Mouse (Mus musculus) liver, adult 10 weeks (tissue): ENCODE data around the gene Hdac6. TPM values are rescaled to one million over a fixed set of nuclear protein-coding genes. Genes with fewer than 3 reads are reported as not detected.

Experiments
- polyA plus RNA-seq: library from polyadenylated mRNA; stranded (reverse); fragments of 350-450 nt; fragmentation: Illumina TruSeq; extraction: RNeasy Lipid Tissue Mini Kit (QIAGEN cat#74804); gene quantifications from one replicate; pipeline ENCODE4 v1.2.3, GENCODE M21; 2014; ENCODE audit warnings: low read depth, low replicate concordance

Gene Hdac6
- 2.6 TPM for polyA plus RNA-seq

DNA sequence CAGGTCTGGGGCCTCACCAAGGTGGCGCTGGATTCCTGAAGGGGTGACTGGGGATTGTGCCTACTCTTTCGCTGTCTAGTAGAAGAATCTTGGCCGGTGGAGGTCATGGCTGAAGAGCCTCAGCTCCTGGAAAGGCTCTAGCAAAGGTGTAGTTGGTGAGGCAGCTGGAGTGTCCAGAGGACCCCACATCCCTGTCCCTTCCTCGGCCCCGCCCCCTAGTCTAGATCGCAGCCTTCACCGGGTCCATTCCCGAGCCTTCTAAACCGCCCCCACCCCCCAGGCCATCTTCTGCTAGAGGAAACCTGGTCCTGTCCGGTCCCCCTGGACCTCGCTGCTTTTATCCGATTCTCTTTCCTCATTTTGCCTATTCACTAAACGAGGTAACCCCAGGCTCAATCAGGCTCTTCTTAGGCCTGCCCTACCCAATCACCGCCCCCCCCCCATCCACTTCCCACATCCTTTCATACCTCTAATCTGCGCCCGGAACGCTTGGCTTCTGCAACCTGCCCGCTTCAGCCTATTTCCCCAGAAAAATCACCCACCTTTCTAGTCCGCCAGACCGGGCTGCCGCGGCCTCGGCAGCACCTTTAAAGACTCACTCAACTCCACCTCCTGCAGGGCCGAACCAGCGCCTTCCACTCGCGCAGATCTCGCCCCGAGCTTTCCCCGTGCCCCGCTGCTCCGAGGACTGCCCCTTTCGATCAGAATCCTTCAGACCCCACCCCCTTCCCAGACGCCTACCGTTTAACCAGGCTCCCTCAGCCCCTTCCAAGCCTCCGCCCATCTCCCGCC lies at the start of gene Hdac6:
Gene Hdac6, minus strand, starts transcription at position 782 of the 792 bp plus-strand sequence.

DNA sequence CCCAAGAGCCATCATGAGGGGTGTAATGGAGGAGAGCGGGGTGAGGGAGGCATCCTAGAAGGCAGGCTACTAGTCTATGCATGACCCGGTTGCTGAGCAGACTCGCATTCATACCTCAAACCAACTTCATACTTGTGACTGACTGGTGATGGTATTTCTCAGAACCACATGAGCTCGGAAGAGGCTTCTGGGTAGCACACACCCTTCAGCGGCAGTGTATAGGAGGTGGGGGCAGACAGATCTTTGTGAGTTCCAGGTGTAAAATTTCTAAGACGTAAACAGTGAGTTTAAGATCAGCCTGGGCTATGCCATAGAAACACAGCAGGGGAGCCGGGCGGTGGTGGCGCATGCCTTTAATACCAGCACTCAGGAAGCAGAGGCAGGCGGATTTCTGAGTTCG lies 30.2 kb upstream of the Hdac6 start, which contains the start of gene Gata1:
Gene Gata1, minus strand, starts transcription at position 180 of the 400 bp plus-strand sequence.

DNA sequence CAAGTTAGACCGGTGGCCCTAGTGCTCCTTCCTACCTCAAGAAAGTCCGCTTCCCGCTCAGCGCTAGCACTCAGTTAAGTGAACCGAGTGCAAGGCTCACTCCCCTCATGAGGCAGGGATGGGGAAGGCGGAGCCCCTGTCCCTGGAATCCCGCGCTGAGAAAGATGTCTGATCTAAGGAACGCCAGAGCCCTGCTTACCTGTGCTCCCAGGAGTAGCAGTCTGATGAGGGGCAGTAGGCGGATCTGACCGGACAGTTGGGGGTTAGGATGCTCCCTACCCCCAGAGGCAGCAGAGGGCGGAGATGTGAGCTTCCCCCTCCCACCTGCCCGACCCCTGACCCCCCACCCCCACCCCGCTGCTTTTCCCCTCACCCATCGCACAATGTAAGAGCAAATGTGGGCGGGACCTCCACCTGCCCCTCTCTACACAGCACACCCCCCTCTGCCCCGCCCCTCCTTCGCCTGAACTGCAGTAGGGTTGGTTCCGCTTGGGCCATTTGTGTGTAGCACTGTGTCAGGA lies 19.4 kb downstream of the Hdac6 start, which contains the start of gene Eras:
Gene Eras, minus strand, starts transcription at position 338 of the 521 bp plus-strand sequence.

DNA sequence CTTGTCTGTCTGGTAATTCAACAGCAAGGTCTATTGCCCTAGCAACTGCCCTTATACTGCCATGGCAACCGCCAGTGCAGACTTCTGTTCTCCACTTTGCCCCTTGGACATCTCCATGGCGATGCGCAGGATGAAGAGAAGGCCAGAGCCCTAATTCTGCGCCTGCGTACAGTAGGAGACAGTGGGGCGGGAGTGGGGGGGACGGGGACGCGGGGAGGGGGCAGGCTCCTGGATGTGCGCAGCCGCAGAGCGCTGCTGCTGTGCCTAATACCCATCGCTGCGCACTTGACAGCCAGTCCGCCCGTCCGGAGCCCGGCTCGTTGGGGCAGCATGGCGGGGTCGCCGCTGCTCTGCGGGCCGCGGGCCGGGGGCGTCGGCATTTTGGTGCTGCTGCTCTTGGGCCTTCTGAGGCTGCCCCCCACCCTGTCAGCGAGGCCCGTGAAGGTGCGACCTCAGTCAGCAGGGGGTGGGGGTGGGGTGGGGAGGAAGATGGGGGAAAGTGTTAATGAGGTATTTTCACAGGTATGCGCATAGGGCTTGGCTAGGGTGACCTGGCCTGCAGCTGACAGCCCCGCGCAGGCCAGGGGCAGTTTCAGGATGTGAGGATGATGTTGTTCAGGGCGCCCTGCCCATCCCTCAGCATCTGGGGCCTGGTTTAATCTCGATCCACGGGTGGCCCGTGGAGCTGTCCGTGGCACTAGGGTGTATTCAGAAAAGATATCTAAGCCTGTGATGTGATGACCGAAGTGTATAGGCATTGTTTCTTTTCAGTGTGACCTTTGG lies 27.9 kb downstream of the Hdac6 start, which contains the start of gene Pcsk1n:
Gene Pcsk1n, plus strand, starts transcription at position 222 of the 783 bp plus-strand sequence.

DNA sequence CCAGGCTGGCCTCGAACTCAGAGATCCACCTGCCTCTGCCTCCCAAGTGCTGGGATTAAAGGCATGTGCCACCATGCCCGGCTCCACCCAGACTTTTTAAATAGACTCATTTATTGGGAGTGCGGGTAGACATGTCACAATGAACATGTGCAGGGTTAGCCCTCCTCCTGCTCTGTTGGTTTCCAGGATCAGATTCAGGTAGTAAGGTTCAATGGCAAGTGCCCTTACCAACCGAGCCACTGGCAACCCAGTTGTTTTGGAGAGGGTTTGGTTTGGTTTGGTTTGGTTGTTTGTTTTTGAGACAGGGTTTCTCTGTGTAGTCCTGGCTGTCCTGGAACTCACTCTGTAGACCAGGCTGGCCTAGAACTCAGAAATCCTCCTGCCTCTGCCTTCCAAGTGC lies 38.4 kb downstream of the Hdac6 start, which contains the start of gene Gm10490:
Gene Gm10490, plus strand, starts transcription at position 301 of the 400 bp plus-strand sequence.

DNA sequence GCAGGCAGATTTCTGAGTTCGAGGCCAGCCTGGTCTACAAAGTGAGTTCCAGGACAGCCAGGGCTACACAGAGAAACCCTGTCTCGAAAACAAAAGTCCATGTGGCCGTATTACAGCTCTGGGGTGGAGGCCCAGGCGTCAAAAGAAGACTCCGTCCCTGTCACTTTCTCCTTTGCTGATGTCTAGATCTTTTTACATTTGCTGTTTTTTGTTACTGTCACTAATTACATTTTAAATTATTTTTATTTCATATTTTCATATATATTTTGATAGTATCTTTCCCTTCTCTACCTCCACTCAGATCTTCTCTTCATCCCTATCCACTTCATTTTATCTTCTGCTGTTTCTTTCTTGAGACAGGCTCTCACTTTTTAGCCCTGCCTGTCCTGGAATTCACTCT lies 40.0 kb downstream of the Hdac6 start, which contains the start of gene Gm10491:
Gene Gm10491, minus strand, starts transcription at position 101 of the 400 bp plus-strand sequence.

DNA sequence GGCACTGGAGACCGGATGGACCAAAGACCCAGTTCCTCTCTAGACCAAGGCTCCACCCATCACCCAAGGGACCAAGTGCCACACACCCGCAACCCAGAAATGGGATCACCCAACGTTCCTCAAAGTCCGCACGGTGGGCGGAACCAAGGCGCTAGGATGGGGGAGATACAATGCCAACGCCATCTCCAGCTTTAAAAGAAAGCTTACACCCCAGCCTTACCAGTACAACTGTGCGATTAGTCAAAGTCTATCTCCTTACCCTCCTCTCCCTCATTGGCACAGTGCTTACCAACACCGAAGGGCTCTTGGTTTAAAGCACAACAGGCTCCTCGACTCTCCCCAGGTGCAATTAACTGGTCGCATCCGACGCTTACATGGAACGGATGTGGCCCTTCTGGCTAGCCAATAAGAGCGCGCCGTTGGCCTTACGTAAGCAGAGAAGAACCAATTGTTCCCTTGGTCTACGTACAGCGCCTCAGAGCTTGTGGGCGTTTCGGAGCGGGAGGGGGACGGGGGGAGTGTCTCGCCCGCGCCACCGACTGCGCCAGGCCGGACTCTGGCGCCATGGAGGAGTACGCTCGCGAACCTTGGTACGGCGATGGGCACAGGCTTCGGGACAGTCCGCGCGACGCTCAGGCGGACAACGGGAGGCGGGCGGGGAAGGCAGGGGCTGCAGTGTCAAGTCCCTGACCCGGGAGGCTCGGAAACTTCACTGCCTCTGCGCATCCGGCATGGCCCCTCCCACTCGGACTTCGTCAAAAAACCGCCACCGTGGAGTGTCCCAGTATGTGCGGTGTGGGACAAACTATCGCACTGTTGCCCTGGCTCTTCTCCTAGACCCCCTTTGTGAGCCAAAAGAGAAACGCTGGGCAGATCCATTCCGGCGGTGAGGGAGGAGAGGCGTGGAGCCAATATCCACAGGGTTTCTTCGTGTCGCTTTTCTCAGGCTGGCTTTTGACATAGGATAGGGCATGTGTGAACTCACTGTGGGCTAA lies 48.5 kb downstream of the Hdac6 start, which contains the start of the genes Pqbp1 and Timm17b:
Gene Pqbp1, minus strand, starts transcription at position 390 of the 995 bp plus-strand sequence.
Gene Timm17b, plus strand, starts transcription at position 478 of the 995 bp plus-strand sequence.

DNA sequence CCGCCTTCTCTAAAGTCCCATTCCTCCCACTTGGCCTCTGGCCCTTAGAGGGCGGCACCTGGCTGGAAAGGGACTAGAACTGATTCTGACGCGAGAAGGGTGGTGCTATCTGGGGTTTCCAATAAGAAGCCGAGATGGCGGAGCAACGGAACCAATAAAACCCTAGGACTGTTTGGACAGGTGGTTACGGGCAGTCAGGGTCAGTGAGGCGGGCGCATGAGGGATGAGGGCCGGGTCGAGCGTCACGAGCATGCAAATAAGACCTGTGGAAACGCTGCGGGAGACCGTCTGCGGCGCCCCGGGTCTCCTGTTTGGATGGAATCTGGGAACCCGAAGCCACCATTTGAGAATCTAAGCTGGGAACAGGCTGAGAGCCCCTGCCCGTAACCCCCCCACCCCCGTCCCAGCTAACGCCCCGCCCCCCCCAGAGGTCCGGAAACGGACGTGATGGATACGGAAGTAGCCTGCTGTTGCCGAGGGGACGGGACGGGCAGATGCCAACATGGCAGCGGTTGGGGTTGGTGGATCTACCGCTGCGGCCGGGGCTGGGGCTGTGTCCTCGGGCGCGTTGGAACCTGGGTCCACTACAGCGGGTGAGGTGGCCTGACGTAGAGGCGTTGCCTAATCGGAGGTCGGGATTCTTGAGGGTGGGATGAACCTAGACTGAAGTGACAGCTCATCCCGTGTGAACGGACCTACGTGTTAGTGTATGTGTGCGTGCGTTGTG lies 63.7 kb downstream of the Hdac6 start, which contains the start of gene Slc35a2:
Gene Slc35a2, plus strand, starts transcription at position 188 of the 727 bp plus-strand sequence.

Other genes starting within 250 kb of the Hdac6 start
- 12.3 TPM for gene Wdr45, start 233.6 kb downstream of the Hdac6 start, polyA plus RNA-seq
- not detected for gene Gm45208, start 225.6 kb downstream of the Hdac6 start, polyA plus RNA-seq
- 2.0 TPM for gene Praf2, start 219.4 kb downstream of the Hdac6 start, polyA plus RNA-seq
- gene Ccdc120, start 197.0 kb downstream of the Hdac6 start, polyA plus RNA-seq = 0.26 TPM
- gene Tfe3, start 185.3 kb downstream of the Hdac6 start, polyA plus RNA-seq = 4.8 TPM
- 16.7 TPM for gene Gripap1, start 158.1 kb downstream of the Hdac6 start, polyA plus RNA-seq
- not detected for gene Kcnd1, start 125.6 kb downstream of the Hdac6 start, polyA plus RNA-seq
- gene Otud5, start 106.5 kb downstream of the Hdac6 start, polyA plus RNA-seq = 24.3 TPM
- 2.3 TPM for gene Pim2, start 69.6 kb downstream of the Hdac6 start, polyA plus RNA-seq
- gene Slc35a2, start 63.9 kb downstream of the Hdac6 start, polyA plus RNA-seq = 3.7 TPM
- 13.4 TPM for gene Pqbp1, start 48.6 kb downstream of the Hdac6 start, polyA plus RNA-seq
- 4.2 TPM for gene Timm17b, start 48.5 kb downstream of the Hdac6 start, polyA plus RNA-seq
- gene Gm10491, start 40.1 kb downstream of the Hdac6 start, polyA plus RNA-seq = not detected
- not detected for gene Gm10490, start 38.3 kb downstream of the Hdac6 start, polyA plus RNA-seq
- not detected for gene Pcsk1n, start 28.1 kb downstream of the Hdac6 start, polyA plus RNA-seq
- not detected for gene Eras, start 19.3 kb downstream of the Hdac6 start, polyA plus RNA-seq
- not detected for gene Gata1, start 30.2 kb upstream of the Hdac6 start, polyA plus RNA-seq
- 0.93 TPM for gene Glod5, start 70.6 kb upstream of the Hdac6 start, polyA plus RNA-seq
- 3.0 TPM for gene Suv39h1, start 126.9 kb upstream of the Hdac6 start, polyA plus RNA-seq
- gene Was, start 142.6 kb upstream of the Hdac6 start, polyA plus RNA-seq = 0.48 TPM
- 17.7 TPM for gene Wdr13, start 185.0 kb upstream of the Hdac6 start, polyA plus RNA-seq
- gene Rbm3, start 198.0 kb upstream of the Hdac6 start, polyA plus RNA-seq = 91.4 TPM
- gene Tbc1d25, start 228.3 kb upstream of the Hdac6 start, polyA plus RNA-seq = not detected
- 166 TPM for gene Ebp, start 245.6 kb upstream of the Hdac6 start, polyA plus RNA-seq